Mouse (Mus musculus) kidney, adult 18-20 months (tissue): ENCODE data around the gene 9930104L06Rik.
A peak's percentile ranks its signal among the peaks of the same experiment; 100 is the strongest.
"Not testable (repeated sequence)": the region's sequence is repeated elsewhere in the genome, so short reads cannot be mapped to it uniquely, and the experiment has no call there.

Experiments
- DNase-seq: peaks from one replicate; pipeline ENCODE4 v3.0.0; 2021

9930104L06Rik gene

GRCm38 (mm10) chr4:124936613-124937471, at the start of gene 9930104L06Rik:
Gene 9930104L06Rik, plus strand, starts transcription at chr4:124937048.
- peak; percentile 97 for DNase-seq

GRCm38 (mm10) chr4:124888702-124889101, 48.1 kb upstream of the 9930104L06Rik start:
- DNase-seq = no peak

- DNase-seq = no peak
Measured at GRCm38 (mm10) chr4:124889935-124890334, 46.9 kb upstream of the 9930104L06Rik start.

GRCm38 (mm10) chr4:124890831-124891230, 46.0 kb upstream of the 9930104L06Rik start:
- no peak for DNase-seq

- no peak for DNase-seq
Measured at GRCm38 (mm10) chr4:124893769-124894168, 43.1 kb upstream of the 9930104L06Rik start.

GRCm38 (mm10) chr4:124894508-124895428, 42.1 kb upstream of the 9930104L06Rik start:
- no peak for DNase-seq

GRCm38 (mm10) chr4:124898428-124898827, 38.4 kb upstream of the 9930104L06Rik start:
- DNase-seq = no peak

GRCm38 (mm10) chr4:124899906-124900305, 36.9 kb upstream of the 9930104L06Rik start:
- DNase-seq = no peak

GRCm38 (mm10) chr4:124905417-124905816, 31.4 kb upstream of the 9930104L06Rik start:
- no peak for DNase-seq

- no peak for DNase-seq
Measured at GRCm38 (mm10) chr4:124905971-124906822, 30.7 kb upstream of the 9930104L06Rik start.

- DNase-seq = no peak
Measured at GRCm38 (mm10) chr4:124928102-124928501, 8.7 kb upstream of the 9930104L06Rik start.

- not testable (repeated sequence) for DNase-seq
Measured at GRCm38 (mm10) chr4:124939211-124939610, 2.4 kb downstream of the 9930104L06Rik start, which contains the start of gene Cdca8. Gene Cdca8, minus strand, starts transcription at chr4:124939311.

GRCm38 (mm10) chr4:124943022-124943421, 6.2 kb downstream of the 9930104L06Rik start:
- DNase-seq = peak; percentile 78

GRCm38 (mm10) chr4:124943781-124944180, 6.9 kb downstream of the 9930104L06Rik start:
- no peak for DNase-seq

GRCm38 (mm10) chr4:124944961-124945360, 8.1 kb downstream of the 9930104L06Rik start:
- DNase-seq = no peak

GRCm38 (mm10) chr4:124949488-124949887, 12.6 kb downstream of the 9930104L06Rik start:
- DNase-seq = no peak

GRCm38 (mm10) chr4:124950181-124951035, 13.6 kb downstream of the 9930104L06Rik start:
- DNase-seq = no peak

GRCm38 (mm10) chr4:124951036-124951433, 14.2 kb downstream of the 9930104L06Rik start:
- DNase-seq = no peak

- DNase-seq = no peak
Measured at GRCm38 (mm10) chr4:124953546-124953945, 16.7 kb downstream of the 9930104L06Rik start.

- DNase-seq = no peak
Measured at GRCm38 (mm10) chr4:124957284-124957683, 20.4 kb downstream of the 9930104L06Rik start.

GRCm38 (mm10) chr4:124959062-124959461, 22.2 kb downstream of the 9930104L06Rik start:
- DNase-seq = peak; percentile 21
